Mouse (Mus musculus): ENCODE measurements around the gene Per1.

- no peak for TF ChIP-seq CTCF (IDR thresholded peaks at IDR 0.05; ENCODE audit: borderline replicate concordance, extremely low read depth, insufficient read depth, insufficient read length)
- no peak for TF ChIP-seq POLR2A (IDR thresholded peaks at IDR 0.05; ENCODE audit: borderline replicate concordance, extremely low read depth, insufficient read depth, insufficient read length, poor library complexity, severe bottlenecking)
These were observed 48.6 kb upstream of the Per1 start for GRCm38 (mm10) chr11:69046395-69046774.

Measured in brain, embryonic 14.5 days (tissue).